Mouse (Mus musculus) spleen, postnatal 10 days (tissue): ENCODE data around the gene Tgfbr2.

ENCODE experiments used
- DNase-seq, 2 experiments: peaks; one replicate each; pipeline ENCODE4 v3.0.0; 2021 to 2022; ENCODE audit warnings: low spot score in 2 of 2

Gene Tgfbr2

GRCm38 (mm10) chr9:116193889-116194450 lies 18.8 kb upstream of the Tgfbr2 start:
- DNase-seq, result no peak

- DNase-seq, result no peak
These were observed 18.3 kb upstream of the Tgfbr2 start for GRCm38 (mm10) chr9:116193535-116193881.

- no peak for DNase-seq
These were observed 17.8 kb upstream of the Tgfbr2 start for GRCm38 (mm10) chr9:116192826-116193534.

DNA sequence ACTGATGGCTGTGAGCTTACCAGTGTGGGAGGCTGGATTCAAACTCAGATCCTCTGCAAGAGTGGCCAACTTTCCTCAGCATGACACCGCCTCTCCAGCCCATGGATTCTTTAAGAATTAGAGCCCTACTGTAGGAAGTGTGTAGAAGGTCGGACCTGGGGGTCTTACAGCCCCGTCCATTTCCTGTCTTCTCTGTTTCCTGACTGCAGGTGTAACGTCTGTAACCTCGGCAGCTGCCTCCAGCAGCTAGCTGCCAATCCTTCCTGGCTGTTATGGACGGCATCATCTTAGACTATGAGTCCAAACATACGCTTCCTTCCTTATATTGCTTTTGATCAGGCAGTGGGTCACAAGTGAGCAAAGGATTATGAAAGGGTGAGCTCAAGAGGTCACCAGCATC lies 17.1 kb upstream of the Tgfbr2 start:
- DNase-seq, result no peak

- no peak for DNase-seq
These were observed 14.7 kb upstream of the Tgfbr2 start for GRCm38 (mm10) chr9:116189831-116190230.

- DNase-seq, result no peak
These were observed 13.9 kb upstream of the Tgfbr2 start for GRCm38 (mm10) chr9:116188952-116189666.

DNA sequence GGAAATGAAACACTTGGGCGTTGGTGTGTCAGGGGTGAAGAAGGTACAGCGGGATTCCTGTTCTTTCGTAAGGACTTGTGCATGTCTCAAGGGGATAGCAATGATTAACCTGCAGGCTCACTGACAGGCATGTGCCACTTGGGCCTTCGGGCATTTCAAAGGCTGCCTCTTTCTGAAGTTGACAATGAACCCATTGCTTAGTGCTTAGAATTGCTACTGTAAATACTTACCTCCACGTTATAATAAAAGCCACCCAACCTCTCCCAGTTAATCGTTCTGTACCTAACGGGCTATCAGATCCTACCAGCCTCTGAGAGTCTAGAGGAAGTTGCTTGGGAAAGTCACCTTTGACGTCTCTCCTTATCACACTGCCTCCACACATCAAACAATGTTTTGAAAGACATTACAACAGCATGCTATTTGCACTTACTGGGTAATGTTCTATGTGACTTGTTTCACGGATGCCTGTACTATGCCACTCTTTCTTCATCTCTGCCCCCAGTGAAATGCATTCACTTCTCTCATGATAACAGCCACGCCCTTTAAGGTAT lies 12.1 kb upstream of the Tgfbr2 start:
- DNase-seq, result no peak

- no peak for DNase-seq
These were observed 9.7 kb upstream of the Tgfbr2 start for GRCm38 (mm10) chr9:116184903-116185302.

DNA sequence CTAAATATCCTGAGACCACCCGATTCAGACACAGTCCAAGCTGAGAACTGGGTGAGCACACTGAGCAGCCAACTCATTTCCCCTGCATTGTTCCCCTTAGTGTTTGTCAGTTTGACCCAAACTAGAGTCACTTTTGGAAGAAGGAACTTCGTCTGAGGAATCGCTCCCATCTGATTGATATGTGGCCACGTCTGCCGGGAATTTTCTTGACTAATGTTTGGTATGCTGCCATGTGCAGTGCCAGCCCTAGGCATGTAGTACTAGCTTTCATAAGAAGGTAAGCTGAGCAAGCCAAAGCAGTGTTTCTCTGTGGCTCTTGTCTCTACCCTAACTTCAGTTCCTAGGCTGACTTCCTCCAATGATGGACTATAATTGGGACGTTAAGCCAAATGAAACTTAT lies 7.9 kb upstream of the Tgfbr2 start:
- no peak for DNase-seq

DNA sequence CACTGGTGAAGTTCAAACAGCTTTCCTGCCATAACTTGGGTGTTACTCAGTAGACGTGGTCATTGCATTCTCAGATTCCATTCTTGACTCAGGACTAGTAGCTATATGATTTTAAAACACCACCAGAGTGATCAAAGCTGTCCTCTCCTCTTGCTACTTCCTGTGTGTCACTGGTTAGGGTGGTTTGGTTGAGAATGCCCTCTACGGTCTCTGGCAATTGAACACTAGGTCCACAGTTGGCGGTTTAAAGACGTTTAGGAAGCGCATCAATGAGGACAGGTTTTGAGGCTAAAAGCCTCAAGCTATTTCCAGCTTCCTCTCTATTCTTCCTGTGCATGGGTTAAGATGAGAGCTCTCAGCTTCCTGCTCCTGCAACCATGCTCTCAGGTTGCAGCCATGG lies 6.4 kb upstream of the Tgfbr2 start:
- no peak for DNase-seq

- no peak for DNase-seq
These were observed 3.0 kb upstream of the Tgfbr2 start for GRCm38 (mm10) chr9:116178151-116178550.

- no peak for DNase-seq
These were observed 1.9 kb upstream of the Tgfbr2 start for GRCm38 (mm10) chr9:116177108-116177507.

- peak; percentile 27 to 75 for DNase-seq
These were observed 442 bp upstream of the Tgfbr2 start for GRCm38 (mm10) chr9:116175488-116176115.

DNA sequence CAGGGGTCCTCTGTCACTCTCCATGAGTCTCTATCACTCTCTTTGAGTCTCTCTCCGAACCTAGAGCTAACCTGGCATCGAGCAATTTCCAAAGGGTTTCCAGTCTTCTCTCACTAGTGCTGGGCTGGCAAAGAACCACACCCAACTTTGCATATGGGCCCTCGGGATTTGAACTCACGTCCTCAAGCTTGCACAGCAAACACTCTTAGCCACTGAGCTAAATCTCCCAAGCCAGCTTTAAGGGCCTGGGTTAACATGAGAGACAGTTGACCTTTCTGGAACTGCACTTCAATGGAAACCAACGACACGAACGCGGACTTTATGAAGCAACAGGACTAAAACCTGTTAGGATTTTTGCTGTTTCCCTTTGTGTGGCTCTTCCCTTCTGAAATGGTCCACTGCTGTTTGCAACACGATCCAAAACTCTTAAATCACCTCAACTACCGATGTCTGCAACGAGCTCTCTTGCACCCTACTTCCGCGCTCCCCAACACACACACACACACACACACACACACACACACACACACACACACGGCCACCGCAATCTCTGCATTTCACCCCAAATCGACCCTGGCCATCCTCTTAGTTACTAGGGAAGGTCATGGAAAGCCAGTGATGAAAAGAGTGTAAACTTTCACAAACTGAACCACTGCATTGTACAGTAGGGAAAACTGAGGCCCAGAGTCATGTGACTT lies 1.5 kb downstream of the Tgfbr2 start:
- peak in 1 of 2 experiments; percentile 41 for DNase-seq

DNA sequence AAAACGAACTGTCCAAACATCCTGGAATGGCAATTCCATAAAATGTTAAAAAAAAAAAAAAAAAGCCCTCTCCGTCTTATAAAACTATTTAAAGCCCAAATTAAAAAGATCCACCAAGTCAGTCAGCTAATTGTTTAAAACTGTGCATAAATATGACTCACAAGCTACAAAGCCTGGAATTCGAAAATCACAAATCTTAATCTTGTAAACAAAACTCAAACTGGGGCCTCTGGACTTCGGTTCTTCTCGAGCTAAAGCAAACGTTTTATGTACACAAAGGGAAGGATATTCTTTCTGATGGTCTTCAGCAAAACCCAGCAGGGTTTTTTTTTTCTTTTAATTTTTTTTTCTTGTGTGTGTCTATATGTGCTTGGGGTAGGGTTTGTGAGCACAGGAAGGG lies 2.1 kb downstream of the Tgfbr2 start:
- DNase-seq, result no peak

- DNase-seq, result no peak
These were observed 6.1 kb downstream of the Tgfbr2 start for GRCm38 (mm10) chr9:116169067-116169466.

GRCm38 (mm10) chr9:116167304-116167880 lies 7.8 kb downstream of the Tgfbr2 start:
- DNase-seq, result no peak

DNA sequence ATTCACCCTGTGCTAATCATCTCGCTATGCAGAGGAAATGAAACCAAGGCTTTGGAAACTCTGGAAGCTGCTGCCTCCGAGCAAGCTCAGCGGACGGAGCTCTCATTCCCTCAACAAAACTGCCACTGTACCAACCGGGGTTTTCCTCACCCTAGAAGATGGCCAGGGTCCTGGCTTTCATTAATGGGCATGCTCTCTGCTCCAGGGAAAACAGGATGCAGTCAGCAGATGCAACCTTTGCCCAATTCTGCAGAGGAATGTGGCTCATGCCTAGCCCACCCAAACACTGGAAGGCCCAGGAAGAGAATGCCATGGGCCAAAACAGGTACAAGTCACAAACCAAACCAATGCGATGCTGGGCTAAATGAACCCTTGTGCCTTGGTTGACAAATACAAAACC lies 8.8 kb downstream of the Tgfbr2 start:
- DNase-seq, result no peak

DNA sequence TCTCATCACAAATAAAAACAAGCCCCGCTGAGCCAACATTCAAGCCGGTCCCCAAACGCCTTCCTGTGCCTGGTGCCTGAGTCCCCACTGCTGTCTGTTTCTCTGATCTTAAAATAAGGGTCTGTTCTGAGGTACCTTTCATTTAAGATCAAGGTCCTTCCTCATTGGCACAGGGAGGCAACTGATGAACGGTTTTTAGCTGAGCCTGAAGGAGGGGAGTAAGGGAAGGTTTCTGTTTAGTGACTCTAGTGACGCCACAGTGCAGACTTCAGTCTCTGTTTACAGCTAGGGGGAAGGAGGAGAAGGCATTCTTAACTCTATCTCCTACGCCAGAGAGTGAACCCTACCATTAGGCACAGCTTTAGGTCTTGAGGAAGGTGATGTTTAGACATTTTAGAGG lies 11.3 kb downstream of the Tgfbr2 start:
- no peak for DNase-seq

GRCm38 (mm10) chr9:116162866-116163374 lies 12.2 kb downstream of the Tgfbr2 start:
- DNase-seq, result no peak

DNA sequence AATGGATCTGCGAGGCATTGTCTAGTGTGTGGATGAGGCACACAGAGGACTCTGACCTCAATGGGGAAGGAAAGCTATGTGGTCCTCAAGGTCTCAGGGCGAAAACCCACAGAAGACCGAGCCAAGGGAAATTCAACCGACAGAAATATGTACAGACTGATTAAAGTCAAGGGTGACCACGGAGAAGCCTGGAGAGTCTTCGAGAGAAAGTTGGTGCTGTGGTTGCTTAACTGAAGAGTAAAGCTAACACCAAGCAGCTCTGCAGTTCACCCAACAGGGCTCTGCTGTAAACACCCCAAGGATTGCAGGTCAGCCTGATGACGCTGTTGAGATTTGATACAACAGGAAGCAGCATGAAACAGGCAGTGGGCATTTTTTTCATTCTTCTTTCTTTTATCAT lies 14.3 kb downstream of the Tgfbr2 start:
- DNase-seq, result no peak
